Mouse (Mus musculus): ENCODE data around the gene Tsfm. TPM values are rescaled to one million over a fixed set of nuclear protein-coding genes. Genes with fewer than 3 reads are reported as not detected.

Gene Tsfm
- total RNA-seq, 2 experiments from 2014 or later: 67.0 to 70.6 TPM

DNA sequence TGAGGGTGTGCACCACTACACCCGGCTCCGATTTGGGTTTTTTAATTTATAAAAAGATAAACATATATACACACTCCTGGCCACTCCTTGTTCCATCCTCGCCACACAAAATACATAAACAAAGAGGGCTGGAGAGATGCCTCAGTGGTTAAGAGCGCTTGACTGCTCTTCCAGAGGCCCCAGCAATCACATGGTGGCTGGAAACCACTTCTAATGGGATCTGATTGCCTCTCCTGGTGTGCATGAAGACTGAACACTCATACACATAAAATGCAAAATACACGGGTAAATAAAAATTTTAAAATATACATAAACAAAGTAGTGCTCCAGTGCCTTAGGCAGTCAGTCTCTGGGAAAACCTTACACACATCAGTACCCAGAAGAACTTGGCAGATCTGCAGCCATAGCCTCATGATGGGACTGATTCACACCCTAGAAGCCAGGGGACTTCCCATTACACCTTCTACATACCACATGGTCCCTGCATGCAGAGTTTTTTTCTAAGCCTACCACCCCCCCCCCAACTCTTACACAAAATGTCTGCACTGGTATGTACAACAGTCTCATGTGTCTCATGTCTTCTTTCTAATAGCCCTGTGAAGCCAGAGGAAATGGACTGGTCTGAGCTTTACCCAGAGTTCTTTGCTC lies 12.0 kb upstream of the Tsfm start:
- no peak for DNase-seq (ENCODE audit: low spot score in 2 of 2)

DNA sequence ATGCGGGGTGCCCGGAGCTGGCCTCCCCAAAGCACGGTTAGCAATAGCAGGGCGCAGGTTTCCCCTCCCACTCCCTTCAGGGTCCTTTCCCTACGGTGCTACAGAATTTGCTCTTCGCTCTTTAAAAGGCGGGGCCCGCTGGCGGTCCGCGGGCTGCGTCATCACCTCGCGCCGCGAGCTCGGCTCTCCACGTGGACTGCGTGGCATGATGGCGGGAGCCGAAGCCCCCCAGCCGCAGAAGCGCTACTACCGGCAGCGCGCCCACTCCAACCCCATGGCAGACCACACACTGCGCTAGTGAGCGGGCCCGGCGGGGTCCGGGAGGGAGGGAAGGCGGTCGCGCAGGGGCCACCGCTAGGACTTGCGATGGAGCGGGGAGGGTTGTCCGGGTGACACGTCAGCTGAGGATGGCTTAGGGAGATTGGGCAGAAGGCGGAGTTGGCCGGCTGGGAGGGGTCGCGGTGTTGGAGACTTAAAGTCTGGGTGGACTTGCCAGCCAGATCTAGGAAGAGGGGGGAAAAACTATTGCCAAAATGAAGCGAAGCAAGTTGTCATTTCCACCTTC lies 11.2 kb upstream of the Tsfm start:
- DNase-seq (ENCODE audit: low spot score in 2 of 2): peak; percentile 72 to 81

DNA sequence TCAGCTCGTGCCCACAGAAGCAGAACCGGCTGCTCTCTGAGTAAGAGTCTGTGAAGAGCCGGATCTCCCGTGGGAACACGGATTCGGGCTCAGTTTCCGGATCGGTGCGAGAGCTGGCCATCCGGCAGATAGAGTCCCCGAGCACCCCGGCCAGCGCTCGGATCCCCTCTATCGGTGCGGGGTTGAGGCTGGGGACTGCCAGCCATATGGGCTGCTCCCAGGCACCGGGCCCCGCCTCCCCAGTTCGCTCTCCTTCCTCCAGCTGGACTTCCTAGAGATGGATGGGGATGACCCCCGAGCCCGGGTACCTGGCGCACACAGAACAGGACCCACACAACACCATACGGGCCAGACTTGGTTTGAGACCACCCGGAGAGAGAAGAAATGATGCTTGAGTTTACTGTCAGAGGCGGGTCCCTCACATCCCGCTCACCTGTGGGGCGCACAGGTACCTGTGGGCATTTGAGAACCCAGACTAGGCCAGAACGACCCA lies 10.7 kb upstream of the Tsfm start, which contains the start of the genes Mettl1 and Eef1akmt3:
Gene Mettl1, plus strand, starts transcription at position 141 of the 493 bp plus-strand sequence.
Gene Eef1akmt3, minus strand, starts transcription at position 240 of the 493 bp plus-strand sequence.
- DNase-seq (ENCODE audit: low spot score in 2 of 2): no peak

DNA sequence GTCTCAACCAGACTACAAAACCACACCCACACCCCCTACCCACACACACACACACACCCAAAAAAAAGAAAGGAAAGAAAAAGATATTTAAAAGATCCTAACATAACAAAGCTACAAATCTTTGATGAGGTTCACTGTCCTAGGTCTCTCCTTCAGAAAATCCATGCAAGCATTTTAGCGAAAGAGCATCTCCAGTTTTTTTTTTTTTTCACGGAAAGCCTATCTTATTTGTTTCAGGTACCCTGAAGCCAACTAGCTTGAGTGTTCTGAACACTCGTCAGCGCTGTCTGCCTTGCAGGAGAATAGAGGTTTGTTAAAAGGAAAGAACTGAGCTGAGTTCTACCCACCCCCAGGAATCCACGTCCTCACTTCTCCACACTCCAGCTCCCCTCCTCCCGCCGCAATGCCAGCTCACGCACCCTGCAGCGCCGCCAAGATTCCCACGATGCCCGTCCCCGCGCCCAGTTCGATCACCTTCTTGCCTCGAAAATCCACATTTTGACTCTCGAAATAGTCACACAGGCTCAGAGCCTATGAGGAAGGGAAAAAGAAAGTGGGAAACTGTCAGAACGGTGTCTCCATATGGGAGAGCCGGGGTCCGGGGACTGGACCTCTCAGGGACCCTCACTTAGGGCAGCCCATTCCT lies 10.1 kb upstream of the Tsfm start:
- DNase-seq (ENCODE audit: low spot score in 2 of 2): no peak

GRCm38 (mm10) chr10:127037641-127038040 lies 7.0 kb upstream of the Tsfm start:
- DNase-seq (ENCODE audit: low spot score in 2 of 2): no peak

GRCm38 (mm10) chr10:127036273-127036672 lies 5.6 kb upstream of the Tsfm start:
- DNase-seq (ENCODE audit: low spot score in 2 of 2): no peak

GRCm38 (mm10) chr10:127033301-127033741 lies 2.7 kb upstream of the Tsfm start:
- no peak for DNase-seq (ENCODE audit: low spot score in 2 of 2)

- no peak for DNase-seq (ENCODE audit: low spot score in 2 of 2)
Observed at GRCm38 (mm10) chr10:127018422-127018821, 12.2 kb downstream of the Tsfm start.

DNA sequence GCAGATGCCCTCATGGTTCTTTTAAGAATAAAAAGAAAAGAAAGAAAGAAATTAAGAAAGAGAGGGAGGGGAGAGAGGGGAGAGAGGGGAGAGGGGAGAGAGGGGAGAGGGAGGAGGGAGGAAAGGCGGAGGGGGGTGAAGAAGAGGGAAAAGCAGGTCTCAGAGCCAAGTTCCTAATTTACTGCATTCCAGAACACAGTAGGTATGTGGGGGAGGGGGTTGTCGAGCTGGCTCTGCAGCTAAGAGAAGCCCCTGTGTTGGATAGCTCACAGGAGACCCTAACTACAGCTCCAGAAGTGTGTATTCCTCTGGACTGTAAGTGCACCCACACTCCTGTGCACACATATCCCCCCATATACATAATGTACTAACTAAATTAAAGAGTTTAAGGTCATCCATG lies 13.6 kb downstream of the Tsfm start:
- no peak for DNase-seq (ENCODE audit: low spot score in 2 of 2)

DNA sequence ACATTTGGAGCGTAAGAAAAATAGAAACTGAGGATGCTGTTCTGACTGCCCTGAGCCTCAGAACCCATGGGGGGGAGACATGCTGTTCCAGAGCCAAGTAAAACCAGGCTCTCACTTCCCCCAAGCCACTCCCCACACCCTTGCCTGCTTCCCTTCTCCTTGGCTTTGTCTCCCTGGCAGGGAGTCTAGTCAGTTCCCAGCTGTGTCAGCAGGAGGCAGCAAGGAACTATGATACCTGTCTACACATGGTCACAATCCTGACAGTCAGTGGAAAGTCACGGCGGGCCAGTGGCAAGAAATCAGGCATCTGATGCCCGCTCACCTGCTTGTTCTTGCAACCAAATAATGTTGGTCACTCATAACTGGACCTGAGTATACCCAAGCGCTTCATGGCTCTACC lies 14.2 kb downstream of the Tsfm start:
- DNase-seq (ENCODE audit: low spot score in 2 of 2): no peak

DNA sequence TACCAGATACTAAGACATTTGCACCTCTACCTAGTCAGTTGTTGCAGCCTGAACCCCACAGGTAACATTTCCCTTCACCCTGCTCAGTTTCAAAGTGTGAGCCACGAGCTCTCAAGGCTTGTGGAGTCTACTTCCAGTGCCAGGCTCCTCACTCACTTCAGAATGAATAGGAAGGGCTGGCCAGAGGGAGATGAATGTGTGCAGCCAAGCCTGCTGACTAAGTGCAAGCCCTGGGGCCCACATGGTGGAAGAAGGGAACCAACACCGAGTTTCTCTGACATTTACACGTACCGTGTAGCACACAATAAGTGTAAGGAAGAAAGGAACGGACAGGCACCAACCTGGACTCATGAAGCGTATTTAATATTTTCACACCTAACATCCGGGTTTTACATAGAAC lies 26.8 kb downstream of the Tsfm start:
- no peak for DNase-seq (ENCODE audit: low spot score in 2 of 2)

DNA sequence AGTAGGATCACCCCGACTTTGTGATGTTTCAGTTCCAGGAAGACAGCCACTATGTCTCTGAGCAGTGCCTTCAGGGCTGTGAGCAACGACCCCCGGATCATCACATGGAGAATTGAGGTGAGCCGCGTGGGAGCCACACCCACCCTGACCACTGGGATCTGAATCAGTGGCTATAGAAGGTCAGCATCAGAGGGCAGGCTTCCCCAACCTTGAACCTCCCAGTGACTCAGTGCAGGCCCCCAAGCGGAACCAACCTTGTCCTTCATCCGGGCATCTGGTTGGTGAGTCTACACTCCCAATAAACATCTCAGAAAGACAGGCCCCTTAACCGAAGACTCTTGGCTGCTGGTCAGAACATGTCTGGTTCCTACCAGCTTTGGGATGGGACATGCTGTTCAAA lies 27.3 kb downstream of the Tsfm start:
- no peak for DNase-seq (ENCODE audit: low spot score in 2 of 2)

DNA sequence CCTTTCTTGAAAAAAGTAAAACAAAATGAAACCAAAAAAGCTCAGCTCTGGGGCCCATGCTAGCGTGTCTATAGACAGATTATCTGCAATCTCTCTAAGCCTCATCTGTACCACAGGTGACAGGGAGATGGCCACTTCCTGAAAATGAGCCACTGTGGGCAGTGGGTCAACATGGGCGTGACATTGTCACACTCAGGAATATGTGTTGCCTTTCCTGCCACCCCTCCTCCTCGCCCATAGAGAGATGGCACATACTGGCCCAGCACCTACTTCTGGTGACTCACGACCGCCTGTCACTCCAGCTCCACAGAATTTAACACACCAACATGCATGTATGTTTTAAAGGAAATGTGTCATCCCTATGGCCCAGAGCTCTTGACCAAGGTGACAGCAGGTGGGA lies 27.9 kb downstream of the Tsfm start:
- DNase-seq (ENCODE audit: low spot score in 2 of 2): no peak

DNA sequence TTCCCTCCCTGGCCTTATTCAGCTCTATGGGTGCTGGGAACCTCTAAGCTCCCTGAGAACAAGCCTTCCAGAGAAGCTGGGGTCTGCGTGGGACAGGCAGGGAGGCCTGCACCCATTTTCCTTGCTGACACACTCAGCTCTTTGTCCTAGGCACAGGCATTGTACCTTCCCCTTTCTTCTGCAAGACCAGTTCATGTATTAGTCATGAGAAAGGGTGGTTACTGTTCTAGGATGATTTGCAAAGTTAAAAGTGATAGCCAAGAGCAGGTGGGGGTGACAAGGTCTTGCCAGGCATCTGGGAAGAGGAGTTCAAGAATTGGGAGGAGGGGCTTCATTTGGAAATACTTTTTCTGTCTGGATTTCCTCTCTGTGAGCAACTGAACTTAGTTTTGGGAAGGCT lies 28.6 kb downstream of the Tsfm start:
- DNase-seq (ENCODE audit: low spot score in 2 of 2): no peak

DNA sequence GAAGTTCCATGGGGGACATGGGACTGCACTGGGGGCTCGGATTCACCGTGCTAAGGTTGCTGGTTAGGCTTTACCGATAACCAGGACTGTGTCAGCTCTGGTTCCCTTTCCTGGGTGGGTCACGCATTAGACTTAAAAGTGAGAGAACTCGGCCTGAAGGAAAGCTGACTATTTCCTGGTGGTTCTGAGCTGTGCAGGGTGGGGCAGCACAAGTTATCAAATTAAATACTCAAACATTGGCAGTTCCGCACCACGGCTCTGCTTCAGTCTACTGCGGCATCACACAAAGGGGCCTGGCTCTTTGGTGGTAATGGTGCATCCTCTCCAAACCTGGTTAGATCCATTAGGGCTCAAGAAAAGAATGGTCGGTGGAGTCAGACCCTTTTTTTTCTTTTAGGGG lies 29.3 kb downstream of the Tsfm start:
- DNase-seq (ENCODE audit: low spot score in 2 of 2): no peak

DNA sequence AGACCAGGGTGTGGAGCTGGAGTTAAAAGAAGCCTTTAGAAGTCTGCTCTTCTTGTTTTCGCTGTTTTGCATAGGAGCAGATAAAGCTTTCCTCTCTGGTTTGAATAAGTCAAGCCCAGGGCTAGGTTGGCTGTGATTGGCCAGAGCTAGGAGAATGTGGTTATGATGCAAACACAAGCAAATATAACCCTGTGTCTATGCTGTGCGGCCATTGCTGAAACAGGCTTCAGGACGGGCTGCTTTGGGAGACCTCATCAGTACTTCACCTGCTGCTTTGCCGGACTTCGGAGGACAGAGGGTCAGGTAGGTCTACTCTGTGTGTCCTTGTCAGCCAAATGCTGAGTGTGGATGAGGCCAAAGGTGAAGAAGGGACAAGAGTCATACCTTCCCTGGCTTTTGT lies 30.1 kb downstream of the Tsfm start, which contains the start of gene Avil:
Gene Avil, plus strand, starts transcription at position 181 of the 400 bp plus-strand sequence.
- DNase-seq (ENCODE audit: low spot score in 2 of 2): no peak

DNA sequence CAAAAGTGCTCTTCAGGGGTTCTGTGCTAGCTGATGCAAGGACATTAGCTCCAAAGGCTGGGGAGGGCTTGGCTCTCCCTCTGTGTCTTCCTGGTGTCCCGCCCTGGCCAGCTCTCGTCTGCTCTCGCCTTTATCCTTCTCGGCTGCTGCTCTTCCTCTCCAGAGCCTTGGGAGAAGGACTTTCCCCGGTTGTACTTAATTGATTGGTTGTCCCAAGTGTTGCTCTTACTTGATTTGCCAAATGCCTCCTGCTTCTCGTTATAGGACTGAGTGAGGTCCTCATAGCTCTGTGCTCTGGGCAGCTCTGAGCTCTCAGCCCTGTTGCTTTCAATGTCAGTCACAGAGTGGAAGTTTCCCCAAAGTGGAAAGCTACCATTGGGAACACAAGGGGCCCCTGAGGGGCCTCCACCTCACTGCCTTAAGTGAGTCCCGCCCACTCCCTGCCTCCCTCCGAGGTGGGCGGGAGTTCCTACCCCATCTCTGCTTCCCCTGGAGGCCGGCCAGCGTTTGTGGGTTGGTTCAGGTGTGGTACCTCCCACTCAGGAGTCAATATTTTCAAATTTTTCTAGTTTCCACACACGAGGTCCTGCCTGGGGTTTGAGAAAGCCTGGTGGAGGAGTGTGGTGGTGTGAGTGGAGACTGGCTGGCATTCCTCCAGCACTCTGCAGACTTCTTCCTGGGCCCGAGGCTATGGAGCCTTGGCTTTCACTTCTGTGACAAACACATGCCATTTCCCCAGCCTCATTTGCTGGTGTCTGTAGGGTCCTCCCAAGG lies 33.1 kb downstream of the Tsfm start:
- DNase-seq (ENCODE audit: low spot score in 2 of 2): no peak

DNA sequence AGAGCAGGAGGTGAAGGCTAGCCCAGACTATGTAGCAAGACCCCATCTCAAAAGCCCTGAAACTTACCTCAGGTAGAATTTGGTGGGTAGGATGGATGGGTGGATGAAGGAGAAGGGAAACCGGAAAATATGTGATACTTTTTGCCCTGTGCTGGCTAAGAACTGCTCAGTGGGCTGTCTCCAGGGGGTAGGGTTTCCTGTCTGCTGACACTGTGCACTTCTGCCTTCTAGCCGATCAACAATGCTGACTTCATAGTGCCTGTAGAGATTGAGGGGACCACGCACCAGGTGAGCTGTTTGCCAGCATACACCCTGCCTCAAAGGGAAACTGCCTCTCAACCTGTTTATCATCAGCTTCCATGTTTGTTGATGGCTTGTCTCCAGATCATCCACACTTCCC lies 37.0 kb downstream of the Tsfm start:
- DNase-seq (ENCODE audit: low spot score in 2 of 2): no peak

GRCm38 (mm10) chr10:126991676-126992075 lies 39.0 kb downstream of the Tsfm start:
- DNase-seq (ENCODE audit: low spot score in 2 of 2): no peak

GRCm38 (mm10) chr10:126990313-126991056 lies 40.2 kb downstream of the Tsfm start:
- peak; percentile 72 to 83 for DNase-seq (ENCODE audit: low spot score in 2 of 2)
